Mouse (Mus musculus) liver, adult 2 months (tissue): ENCODE measurements around the gene Ncdn.

Source experiments
- CTCF ChIP-seq: fragments of 200-500 bp; IDR thresholded peaks from 2 replicates; pipeline ENCODE4 v1.5.1; 2011; ENCODE audit warnings: low read depth, low read length, control low read depth
- POLR2A ChIP-seq: fragments of 200-500 bp; IDR thresholded peaks from 2 replicates; pipeline ENCODE4 v1.6.1; 2011; ENCODE audit warnings: low read length, control low read depth; ENCODE audit not compliant: insufficient read depth; ENCODE audit errors: extremely low read depth

- TF ChIP-seq POLR2A (no peak), CTCF (no peak)
Measured at GRCm38 (mm10) chr4:126782996-126783395, 29.8 kb upstream of the Ncdn start.
